Mouse (Mus musculus): Measurements from ENCODE around the gene Cradd. TPM values are rescaled to one million over a fixed set of nuclear protein-coding genes. Genes with fewer than 3 reads are reported as not detected.

Cradd gene
- polyA plus RNA-seq, 1 experiment from 2014 or later: 7.5 TPM

DNA sequence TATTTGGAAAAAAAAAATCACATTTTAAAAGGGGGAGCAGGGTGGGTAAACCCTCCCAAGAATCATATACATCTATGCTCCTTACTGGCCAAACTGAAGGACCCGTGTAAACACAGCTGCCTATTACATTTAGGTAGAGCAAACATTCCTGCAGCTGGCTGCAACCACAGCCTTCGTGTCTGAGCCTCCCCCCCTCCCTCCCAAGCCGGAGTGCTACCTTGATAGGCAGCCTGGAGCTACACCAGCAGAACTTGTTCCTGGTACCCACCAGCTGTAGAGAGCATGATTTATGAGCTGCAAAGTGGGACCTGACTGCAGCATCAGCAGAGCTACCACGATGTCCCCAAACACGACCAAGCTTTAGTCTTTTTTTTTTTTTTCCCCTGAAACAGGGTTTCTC, 9.9 kb downstream of the Cradd start:
- Histone ChIP-seq H3K36me3 (no peaks in the 10 kb centered on the region), H3K27ac (no peak overlapping the region), H3K4me1 (peaks cover 20% of the 10 kb centered on the region), H3K4me3 (no peak overlapping the region), H3K9me3 (no peaks in the 10 kb centered on the region), H3K27me3 (no peaks in the 10 kb centered on the region; the same call in 1 of the 2 replicates), H3K9ac (no peak overlapping the region), H3K4me2 (no peak overlapping the region)
- WGBS: 14% methylated on average over 5 of the region's 5 CpGs
- no peak for ATAC-seq (ENCODE audit: insufficient number of reproducible peaks, low FRiP score, low TSS enrichment, low read depth)

GRCm38 (mm10) chr10:95313524-95313923, 10.4 kb downstream of the Cradd start:
- no peak overlapping the region for H3K9ac ChIP-seq
- H3K4me1 ChIP-seq: peaks cover 20% of the 10 kb centered on the region
- no peak overlapping the region for H3K4me2 ChIP-seq
- H3K4me3 ChIP-seq: no peak overlapping the region
- H3K27me3 ChIP-seq: no peaks in the 10 kb centered on the region; the same call in 1 of the 2 replicates
- no peaks in the 10 kb centered on the region for H3K9me3 ChIP-seq
- no peak for ATAC-seq (ENCODE audit: insufficient number of reproducible peaks, low FRiP score, low TSS enrichment, low read depth)
- no peak overlapping the region for H3K27ac ChIP-seq
- no peaks in the 10 kb centered on the region for H3K36me3 ChIP-seq
- whole genome bisulfite sequencing: 62% methylated on average over 9 of the region's 9 CpGs

GRCm38 (mm10) chr10:95310688-95311441, 13.1 kb downstream of the Cradd start:
- 38% methylated on average over 21 of the region's 21 CpGs for WGBS
- no peaks in the 10 kb centered on the region for H3K36me3 ChIP-seq
- H3K27ac ChIP-seq: no peak overlapping the region
- H3K4me2 ChIP-seq: no peak overlapping the region
- H3K4me1 ChIP-seq: peaks cover 15% of the 10 kb centered on the region
- H3K9me3 ChIP-seq: no peaks in the 10 kb centered on the region
- ATAC-seq (ENCODE audit: insufficient number of reproducible peaks, low FRiP score, low TSS enrichment, low read depth): no peak
- H3K9ac ChIP-seq: no peak overlapping the region
- H3K4me3 ChIP-seq: no peak overlapping the region
- H3K27me3 ChIP-seq: no peaks in the 10 kb centered on the region

DNA sequence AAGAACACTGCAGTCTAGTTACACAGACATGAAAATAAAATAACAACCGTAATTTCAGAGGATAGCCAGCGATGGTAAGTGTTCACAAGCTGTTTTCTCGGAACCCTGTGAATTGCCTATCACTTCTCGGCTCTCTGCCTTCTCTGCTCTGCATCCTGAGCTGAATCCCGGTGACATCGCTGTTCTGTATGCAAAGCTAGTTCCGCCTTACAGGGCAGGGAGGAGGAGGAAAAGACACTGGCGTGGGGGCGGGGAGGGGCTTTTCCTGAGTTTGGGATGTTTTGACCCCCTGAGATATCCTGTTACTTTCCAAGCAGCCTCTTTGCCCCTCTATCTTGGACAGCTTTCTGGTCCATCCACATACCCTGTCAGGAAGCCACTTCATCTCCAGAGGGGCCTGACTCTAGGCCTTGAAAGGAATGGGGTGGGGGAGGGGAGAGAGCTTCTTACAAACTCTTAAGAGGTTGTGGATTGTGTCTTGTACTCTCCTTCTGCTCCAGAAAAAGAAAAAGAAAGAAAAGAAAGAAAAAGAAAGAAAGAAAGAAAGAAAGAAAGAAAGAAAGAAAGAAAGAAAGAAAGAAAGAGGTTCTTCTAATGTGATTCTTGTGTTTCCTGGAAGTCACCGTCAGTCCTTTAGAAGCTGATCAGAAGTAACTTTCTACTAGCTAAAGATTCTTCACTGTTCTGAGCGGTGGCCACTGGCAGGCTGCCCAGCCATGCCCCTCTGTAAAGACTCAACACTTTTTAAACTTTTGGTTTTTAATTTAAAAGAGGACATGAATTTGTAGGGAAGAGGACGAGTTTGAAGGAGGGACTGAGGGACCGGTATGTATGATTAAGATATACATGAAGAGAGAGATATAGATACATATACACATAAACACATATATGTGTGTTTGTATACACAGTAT, 14.3 kb downstream of the Cradd start:
- WGBS: 56% methylated on average over 13 of the region's 13 CpGs
- H3K9me3 ChIP-seq: no peaks in the 10 kb centered on the region
- no peak overlapping the region for H3K9ac ChIP-seq
- no peak overlapping the region for H3K4me3 ChIP-seq
- ATAC-seq (ENCODE audit: insufficient number of reproducible peaks, low FRiP score, low TSS enrichment, low read depth): no peak
- no peak overlapping the region for H3K27ac ChIP-seq
- peaks cover 14% of the 10 kb centered on the region for H3K4me1 ChIP-seq
- H3K36me3 ChIP-seq: no peaks in the 10 kb centered on the region
- no peak overlapping the region for H3K4me2 ChIP-seq
- no peaks in the 10 kb centered on the region for H3K27me3 ChIP-seq

GRCm38 (mm10) chr10:95308991-95309390, 14.9 kb downstream of the Cradd start:
- no peak for ATAC-seq (ENCODE audit: insufficient number of reproducible peaks, low FRiP score, low TSS enrichment, low read depth)
- no peak overlapping the region for H3K4me3 ChIP-seq
- no peak overlapping the region for H3K9ac ChIP-seq
- H3K27ac ChIP-seq: no peak overlapping the region
- H3K4me1 ChIP-seq: peaks cover 15% of the 10 kb centered on the region
- no peaks in the 10 kb centered on the region for H3K27me3 ChIP-seq
- no peak overlapping the region for H3K4me2 ChIP-seq
- H3K36me3 ChIP-seq: no peaks in the 10 kb centered on the region
- 76% methylated on average over 12 of the region's 12 CpGs for WGBS
- no peaks in the 10 kb centered on the region for H3K9me3 ChIP-seq

GRCm38 (mm10) chr10:95307916-95308315, 16.0 kb downstream of the Cradd start:
- ATAC-seq (ENCODE audit: insufficient number of reproducible peaks, low FRiP score, low TSS enrichment, low read depth): no peak
- Histone ChIP-seq H3K9me3 (no peaks in the 10 kb centered on the region), H3K36me3 (no peaks in the 10 kb centered on the region), H3K27ac (no peak overlapping the region), H3K4me3 (no peak overlapping the region), H3K4me2 (no peak overlapping the region), H3K4me1 (peaks cover 15% of the 10 kb centered on the region), H3K9ac (no peak overlapping the region), H3K27me3 (no peaks in the 10 kb centered on the region)
- 81% methylated on average over 5 of the region's 5 CpGs for WGBS

- Histone ChIP-seq H3K27ac (no peak overlapping the region), H3K9me3 (no peaks in the 10 kb centered on the region), H3K9ac (no peak overlapping the region), H3K27me3 (no peaks in the 10 kb centered on the region), H3K4me2 (no peak overlapping the region), H3K36me3 (no peaks in the 10 kb centered on the region), H3K4me1 (peaks cover 15% of the 10 kb centered on the region), H3K4me3 (no peak overlapping the region)
- WGBS: 53% methylated on average over 11 of the region's 11 CpGs
- ATAC-seq (ENCODE audit: insufficient number of reproducible peaks, low FRiP score, low TSS enrichment, low read depth): no peak
Observed at GRCm38 (mm10) chr10:95306824-95307552, 16.9 kb downstream of the Cradd start.

GRCm38 (mm10) chr10:95304240-95304639, 19.7 kb downstream of the Cradd start:
- H3K9ac ChIP-seq: no peak overlapping the region
- WGBS: 27% methylated on average over 4 of the region's 4 CpGs
- ATAC-seq (ENCODE audit: insufficient number of reproducible peaks, low FRiP score, low TSS enrichment, low read depth): no peak
- no peaks in the 10 kb centered on the region for H3K36me3 ChIP-seq
- no peak overlapping the region for H3K4me3 ChIP-seq
- peaks cover 7% of the 10 kb centered on the region for H3K4me1 ChIP-seq
- no peak overlapping the region for H3K27ac ChIP-seq
- H3K4me2 ChIP-seq: no peak overlapping the region
- H3K27me3 ChIP-seq: no peaks in the 10 kb centered on the region
- no peaks in the 10 kb centered on the region for H3K9me3 ChIP-seq

- H3K4me2 ChIP-seq: no peak overlapping the region
- no peaks in the 10 kb centered on the region for H3K36me3 ChIP-seq
- H3K4me1 ChIP-seq: peaks cover 9% of the 10 kb centered on the region
- H3K9me3 ChIP-seq: no peaks in the 10 kb centered on the region
- H3K4me3 ChIP-seq: no peak overlapping the region
- ATAC-seq (ENCODE audit: insufficient number of reproducible peaks, low FRiP score, low TSS enrichment, low read depth): no peak
- no peaks in the 10 kb centered on the region for H3K27me3 ChIP-seq
- no peak overlapping the region for H3K9ac ChIP-seq
- 72% methylated on average over 12 of the region's 12 CpGs for WGBS
- H3K27ac ChIP-seq: no peak overlapping the region
Observed at GRCm38 (mm10) chr10:95302211-95303163, 21.4 kb downstream of the Cradd start.

DNA sequence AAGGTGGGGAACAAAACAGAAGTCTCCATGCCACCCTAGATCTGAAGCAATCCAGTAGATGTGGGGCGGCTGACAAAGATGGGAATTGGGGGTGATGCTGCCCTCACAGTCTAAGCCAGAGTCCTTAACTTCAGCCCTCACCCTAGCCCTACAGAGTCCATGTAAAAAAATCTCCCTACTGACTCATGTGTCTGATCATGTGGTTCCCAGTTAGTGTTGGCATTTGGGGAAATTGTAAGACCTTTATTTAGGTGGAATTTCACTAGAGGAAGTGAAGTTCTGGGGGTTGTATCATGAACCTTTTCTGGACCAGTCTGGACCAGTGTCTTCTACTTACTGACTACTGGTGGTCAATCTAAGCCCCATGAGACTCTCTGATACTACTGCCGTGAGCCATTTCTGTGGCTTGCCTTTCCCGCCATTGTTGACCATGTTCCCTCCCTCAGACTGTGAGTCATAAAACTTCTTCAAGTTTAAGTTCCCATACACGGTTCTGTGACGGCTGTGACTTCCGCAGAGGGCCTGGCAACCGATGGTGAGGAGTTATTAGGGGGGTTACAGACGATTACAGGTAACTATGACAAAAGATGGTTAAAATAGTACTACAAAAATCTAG, 23.6 kb downstream of the Cradd start:
- 0 out of 2 replicates have a peak, but pooled peaks have one; percentile 40 for ATAC-seq (ENCODE audit: insufficient number of reproducible peaks, low FRiP score, low TSS enrichment, low read depth)
- WGBS: 76% methylated on average over 8 of the region's 8 CpGs
- Histone ChIP-seq H3K4me1 (peaks cover 10% of the 10 kb centered on the region), H3K4me2 (no peak overlapping the region), H3K9me3 (no peaks in the 10 kb centered on the region), H3K36me3 (no peaks in the 10 kb centered on the region), H3K4me3 (no peak overlapping the region), H3K9ac (no peak overlapping the region), H3K27me3 (no peaks in the 10 kb centered on the region), H3K27ac (no peak overlapping the region)

GRCm38 (mm10) chr10:95299808-95300133, 24.2 kb downstream of the Cradd start:
- H3K4me3 ChIP-seq: no peak overlapping the region
- H3K4me1 ChIP-seq: peaks cover 10% of the 10 kb centered on the region
- WGBS: 74% methylated on average over 7 of the region's 7 CpGs
- no peak for ATAC-seq (ENCODE audit: insufficient number of reproducible peaks, low FRiP score, low TSS enrichment, low read depth)
- no peaks in the 10 kb centered on the region for H3K36me3 ChIP-seq
- no peak overlapping the region for H3K27ac ChIP-seq
- H3K4me2 ChIP-seq: no peak overlapping the region
- no peak overlapping the region for H3K9ac ChIP-seq
- no peaks in the 10 kb centered on the region for H3K27me3 ChIP-seq
- H3K9me3 ChIP-seq: no peaks in the 10 kb centered on the region

All from limb, embryonic 15.5 days (tissue).